Mouse (Mus musculus): ENCODE measurements at regions not wholly inside any gene's neighbourhood (a gene's known extent, or its start where the extent isn't known, plus 50 kb on each side); places are given as distances from the start of the nearest gene placed in this dataset.
A peak's percentile ranks its signal among the peaks of the same experiment; 100 is the strongest.

DNA sequence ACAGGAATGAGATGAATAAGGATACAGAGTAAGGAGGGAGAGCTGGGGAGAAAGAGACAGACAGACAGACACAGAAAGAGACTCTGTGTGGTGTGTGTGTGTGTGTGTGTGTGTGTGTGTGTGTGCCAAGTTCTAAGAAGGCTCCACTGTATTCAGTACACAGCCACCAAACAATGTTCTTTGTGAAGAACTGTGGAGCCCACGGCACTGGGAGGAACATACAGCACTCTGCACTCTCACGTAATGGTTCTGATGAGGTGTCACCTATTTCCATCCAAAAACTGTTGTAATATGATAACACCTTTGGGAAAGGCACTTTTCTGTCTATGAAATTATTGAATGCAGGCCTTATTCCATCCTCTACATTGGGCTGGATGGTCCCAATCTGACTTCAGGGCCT is 184.8 kb upstream of the Meox2 start:
- intact Hi-C loops (cut with DNase I) = no loop called here
- DNase-seq = no peak

DNA sequence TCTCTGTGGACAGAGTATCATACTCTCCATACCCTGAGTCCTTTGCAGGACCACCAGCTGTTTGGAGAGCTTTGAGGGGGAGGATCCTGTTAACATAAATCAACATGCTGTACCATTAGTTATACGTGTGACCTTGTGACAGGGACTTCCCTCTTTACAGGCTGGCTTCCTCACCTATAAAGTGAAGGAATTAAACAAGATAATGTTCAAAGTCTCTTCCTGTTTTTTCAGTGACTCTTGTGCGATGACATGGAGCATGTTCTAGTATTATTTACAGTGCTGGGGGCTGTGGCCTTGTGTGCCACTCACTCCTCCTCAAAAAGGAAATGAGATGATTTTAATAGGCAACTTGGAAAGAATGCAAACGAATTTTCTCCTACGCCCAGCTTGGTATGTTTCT is 182.1 kb upstream of the Meox2 start:
- DNase-seq = no peak
- intact Hi-C loops (cut with DNase I) = no loop called here

DNA sequence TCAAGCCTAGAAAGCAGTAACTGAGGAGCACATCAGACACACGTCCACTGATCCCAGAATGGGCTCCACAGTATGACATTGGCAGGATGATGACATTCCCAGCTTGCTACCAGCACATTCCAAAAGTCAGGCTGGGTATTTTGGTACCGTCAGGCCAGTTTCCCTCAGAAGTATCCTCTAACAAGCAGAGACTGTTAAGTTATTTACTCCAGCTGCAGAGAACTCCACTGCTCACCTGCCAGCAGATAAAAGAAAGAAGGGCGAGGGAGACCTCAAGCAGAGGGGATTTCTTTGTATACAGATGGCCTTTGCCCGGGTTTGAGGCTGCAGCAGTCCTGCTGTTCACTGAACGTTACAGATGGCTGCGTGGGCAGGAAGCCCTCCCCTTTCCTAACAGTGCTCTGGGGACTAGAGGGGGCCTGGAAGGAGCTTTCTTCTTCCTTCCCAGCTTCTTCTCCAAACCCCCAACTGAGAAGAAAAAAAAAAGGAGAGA is 175.2 kb upstream of the Meox2 start:
- intact Hi-C loops (cut with DNase I) = loop anchor here (2.0 to 5.0 kb wide), 3 partner anchors 14 to 216 kb away; no protein-coding TSS in a partner anchor

DNA sequence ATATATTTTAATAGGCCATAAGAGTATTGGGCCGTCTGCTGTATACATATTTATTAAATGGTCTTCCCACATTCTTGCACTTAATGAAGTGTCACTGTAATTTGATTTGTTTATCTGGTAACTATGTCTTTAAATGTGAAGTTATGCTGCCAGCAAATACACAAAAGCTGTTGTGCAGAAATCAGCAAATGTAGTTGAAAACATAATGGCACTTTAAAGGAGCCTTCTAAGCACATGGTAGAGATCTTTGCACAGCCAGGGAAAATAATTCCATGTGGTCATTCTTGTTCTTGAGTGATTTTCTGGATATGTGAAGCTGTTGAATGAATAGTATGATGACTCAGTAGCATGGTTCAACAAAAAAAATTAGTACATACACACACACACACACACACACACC is 164.4 kb upstream of the Meox2 start:
- DNase-seq = no peak
- intact Hi-C loops (cut with DNase I) = loop anchor here (10.0 kb wide), 2 partner anchors 161 to 559 kb away; partner anchors contain the start of genes D630036H23Rik, Ispd and Meox2

More for the DNA sequence above, 175.2 kb upstream of the Meox2 start:
- peak; percentile 27 to 40 for DNase-seq

DNA sequence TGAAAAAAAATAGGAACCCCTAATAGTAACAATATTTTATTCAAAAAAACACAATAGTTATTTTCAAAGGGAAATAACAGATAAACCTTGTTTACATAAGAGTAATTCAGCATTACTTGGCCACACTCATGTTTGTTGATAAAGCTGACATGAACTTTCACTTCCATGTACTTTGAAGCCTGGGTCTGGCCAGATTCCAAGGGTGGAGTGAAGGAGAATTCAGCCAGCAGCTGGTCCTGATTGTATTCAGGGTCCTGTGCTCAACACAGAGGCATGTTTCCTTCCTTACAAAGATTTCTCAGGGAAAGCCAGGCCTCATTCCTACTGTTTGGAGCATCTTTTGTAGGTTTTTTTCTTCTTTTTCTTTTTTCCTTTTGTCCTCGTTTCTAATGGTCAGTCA is 162.4 kb upstream of the Meox2 start:
- intact Hi-C loops (cut with DNase I) = loop anchor here (1.0 to 10.0 kb wide), 5 partner anchors 29 to 561 kb away; partner anchors contain the start of genes D630036H23Rik, Ispd and Meox2
- DNase-seq = peak; percentile 77 to 81

DNA sequence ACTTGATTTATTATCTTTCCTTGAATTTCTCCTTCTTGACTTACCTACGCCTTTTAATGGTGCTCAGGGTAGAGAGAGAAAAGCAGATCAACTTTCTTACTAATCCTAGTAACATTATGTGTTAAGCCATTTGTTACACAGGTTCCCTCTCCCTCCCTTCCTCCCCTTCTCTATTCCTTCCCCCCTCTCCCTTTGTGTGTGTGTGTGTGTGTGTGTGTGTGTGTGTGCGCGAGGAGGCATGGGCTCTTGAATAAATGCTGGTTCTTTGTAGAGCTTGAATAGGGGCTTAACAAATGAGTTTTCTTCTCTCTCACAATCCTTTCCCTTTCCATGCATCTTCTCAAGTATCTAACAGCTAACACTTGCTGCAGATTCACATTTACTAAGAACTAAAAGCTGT is 160.4 kb upstream of the Meox2 start:
- intact Hi-C loops (cut with DNase I) = loop anchor here (2.0 to 10.0 kb wide), 4 partner anchors 103 to 563 kb away; partner anchors contain the start of genes D630036H23Rik, Ispd and Meox2
- DNase-seq = no peak

DNA sequence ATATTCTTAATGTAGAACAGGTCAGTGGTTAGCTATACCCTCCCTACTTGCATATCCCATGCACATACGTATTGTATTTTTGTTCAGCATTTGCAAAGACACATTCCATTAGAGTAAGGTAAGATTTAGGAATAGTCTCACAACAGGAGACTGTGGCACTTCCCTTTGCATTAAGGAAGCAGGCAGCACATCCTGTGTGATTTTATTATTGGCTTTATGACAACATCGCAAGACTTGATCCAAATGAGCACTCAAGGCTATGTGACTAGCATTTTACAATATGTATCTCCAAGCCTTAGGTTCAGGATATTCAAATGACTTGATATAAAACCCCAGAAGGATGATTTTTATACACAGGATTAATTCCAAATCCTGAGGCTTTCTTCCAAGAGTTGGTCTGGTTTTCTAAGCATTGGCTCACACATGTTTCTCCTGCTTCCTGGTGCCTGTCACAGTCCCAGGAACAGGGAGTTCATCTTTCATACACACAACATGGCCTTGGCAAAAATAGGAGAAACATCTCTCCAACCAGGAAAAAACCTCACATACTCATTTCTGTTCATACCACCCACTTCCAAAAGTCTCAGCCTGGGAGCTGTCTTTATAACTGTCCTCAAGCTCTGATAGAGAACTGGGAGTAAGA is 159.1 kb upstream of the Meox2 start:
- intact Hi-C loops (cut with DNase I) = loop anchor here (2.0 to 10.0 kb wide), 3 partner anchors 102 to 564 kb away; partner anchors contain the start of genes D630036H23Rik, Ispd and Meox2

DNA sequence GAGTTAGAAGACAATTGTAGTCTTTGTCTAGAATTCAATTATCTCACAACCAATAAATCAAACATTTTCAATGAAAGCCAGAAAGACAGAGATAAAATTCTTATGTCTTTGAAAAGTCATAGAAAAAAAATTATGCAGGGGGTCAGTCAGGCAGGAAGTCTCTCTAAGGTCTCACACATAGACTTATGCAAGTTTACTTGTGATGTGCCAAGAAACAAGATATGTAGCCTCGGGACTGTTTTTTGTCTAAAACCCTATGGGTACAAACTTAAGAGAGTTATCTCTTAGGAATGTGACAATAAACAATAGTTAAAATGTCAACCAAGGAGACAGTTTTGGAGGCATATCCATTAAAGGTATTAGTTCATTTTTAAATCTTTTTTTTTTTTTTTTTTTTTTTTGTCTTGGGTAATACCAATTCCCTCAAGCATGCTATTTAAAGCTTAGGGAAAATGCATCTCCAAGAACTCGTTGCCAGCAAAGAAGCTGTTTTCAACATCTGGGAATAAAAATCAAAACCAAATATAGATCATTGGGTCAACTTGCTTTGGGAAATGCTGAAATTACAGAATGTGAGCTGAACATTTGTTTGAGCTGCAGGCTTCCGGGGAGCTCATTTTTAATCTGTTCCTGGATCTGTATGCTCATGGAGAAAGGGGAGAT is 133.8 kb upstream of the Meox2 start:
- intact Hi-C loops (cut with DNase I) = no loop called here

More for the DNA sequence above, 159.1 kb upstream of the Meox2 start:
- no peak for DNase-seq

DNA sequence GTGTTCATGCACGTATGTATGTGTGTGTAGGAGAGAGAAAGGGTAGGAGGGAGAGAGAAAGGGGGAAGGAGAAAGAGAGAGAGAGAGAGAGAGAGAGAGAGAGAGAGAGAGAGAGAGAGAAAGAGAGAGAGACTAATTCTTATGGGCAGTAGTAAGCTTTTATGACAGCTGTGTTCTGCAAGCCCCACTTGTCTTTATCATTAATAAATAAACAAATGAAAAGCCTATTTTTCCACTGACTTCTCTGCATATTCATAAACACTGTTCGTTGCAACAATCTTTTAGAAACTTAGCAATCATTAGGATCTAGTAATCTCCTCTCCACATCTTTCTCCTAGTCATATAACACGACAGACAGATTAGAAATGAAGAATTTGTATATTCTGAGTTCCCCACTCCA is 131.2 kb upstream of the Meox2 start:
- intact Hi-C loops (cut with DNase I) = no loop called here
- no peak for DNase-seq

More for the DNA sequence above, 133.8 kb upstream of the Meox2 start:
- DNase-seq = no peak

DNA sequence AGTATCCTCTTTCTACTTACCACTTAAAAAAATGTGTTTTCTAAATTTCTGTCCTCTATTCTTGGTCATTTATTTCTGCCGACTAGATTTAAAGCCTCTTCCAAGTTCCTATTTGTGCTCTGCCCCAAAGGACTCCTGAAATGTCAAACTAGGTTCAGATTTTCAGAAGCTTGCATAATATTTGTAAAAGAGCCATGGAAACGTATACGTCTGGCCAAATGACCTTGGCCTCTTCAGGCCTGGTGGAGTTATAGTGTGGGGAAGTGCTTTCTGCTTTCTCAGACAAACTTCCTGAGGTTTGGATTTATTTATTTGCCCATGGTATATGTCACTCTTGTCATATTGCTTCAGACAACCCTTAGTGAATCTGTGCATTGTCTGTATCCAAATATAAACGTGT is 117.2 kb upstream of the Meox2 start:
- intact Hi-C loops (cut with DNase I) = no loop called here
- DNase-seq = no peak

DNA sequence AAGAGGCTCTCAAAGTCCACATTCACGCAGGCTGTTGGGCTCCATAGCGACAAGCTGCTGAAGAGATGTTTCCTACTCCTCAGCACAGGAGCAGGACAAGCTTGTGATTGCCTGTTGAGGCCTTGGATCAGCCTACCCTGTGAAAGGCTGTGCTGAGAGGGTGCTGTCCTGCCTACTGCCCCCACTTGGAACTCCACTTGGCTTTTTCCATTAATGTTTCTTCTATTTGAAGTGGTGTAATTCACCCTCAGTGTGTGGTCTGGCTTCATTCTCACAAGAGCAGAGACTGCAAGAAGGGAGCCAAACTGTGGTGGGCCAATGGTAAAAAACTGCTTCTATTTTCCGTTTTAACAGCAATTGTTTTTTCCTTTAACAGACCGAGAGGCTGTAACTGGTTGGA is 116.4 kb upstream of the Meox2 start:
- DNase-seq = peak in 1 of 2 experiments; percentile 3
- intact Hi-C loops (cut with DNase I) = no loop called here

DNA sequence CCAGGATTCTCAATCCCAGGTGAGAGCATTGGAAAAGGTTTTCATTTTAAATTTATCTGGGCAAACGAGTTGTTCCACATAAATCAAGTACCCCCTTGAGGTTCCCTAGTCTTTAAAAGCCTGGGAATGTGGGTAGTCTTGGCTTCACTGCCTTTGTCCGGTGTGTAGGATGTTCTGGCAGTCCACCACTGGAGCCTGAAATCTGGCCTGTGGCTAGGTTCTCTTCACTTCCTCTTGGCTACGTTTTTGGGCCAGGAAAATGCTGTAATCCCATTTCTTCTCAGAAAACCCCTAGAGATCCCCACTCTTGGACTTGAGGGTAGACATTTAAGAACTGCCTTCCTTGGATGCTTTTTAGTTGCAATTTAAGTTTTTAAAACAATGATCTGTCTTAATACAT is 106.9 kb upstream of the Meox2 start:
- intact Hi-C loops (cut with DNase I) = no loop called here

DNA sequence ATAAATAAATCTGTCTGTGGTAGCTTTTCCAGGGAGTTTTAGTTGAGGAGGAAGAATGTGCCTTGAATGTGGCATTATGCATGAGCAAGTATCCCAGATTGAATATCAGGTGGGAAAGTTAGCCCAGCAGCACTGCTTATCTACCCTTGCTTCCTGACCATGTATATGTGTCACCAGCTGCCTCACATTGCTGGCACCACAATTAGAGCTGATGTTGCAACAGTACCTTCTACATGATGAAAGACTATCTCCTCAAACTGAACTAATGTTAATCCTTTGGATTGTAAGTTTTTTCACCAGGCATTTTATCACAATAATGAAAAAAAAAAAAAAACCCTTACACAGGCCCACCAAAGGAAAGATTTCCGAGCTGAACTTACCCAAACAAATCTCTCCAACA is 103.1 kb upstream of the Meox2 start:
- DNase-seq = no peak
- intact Hi-C loops (cut with DNase I) = no loop called here

More for the DNA sequence above, 106.9 kb upstream of the Meox2 start:
- DNase-seq = no peak

DNA sequence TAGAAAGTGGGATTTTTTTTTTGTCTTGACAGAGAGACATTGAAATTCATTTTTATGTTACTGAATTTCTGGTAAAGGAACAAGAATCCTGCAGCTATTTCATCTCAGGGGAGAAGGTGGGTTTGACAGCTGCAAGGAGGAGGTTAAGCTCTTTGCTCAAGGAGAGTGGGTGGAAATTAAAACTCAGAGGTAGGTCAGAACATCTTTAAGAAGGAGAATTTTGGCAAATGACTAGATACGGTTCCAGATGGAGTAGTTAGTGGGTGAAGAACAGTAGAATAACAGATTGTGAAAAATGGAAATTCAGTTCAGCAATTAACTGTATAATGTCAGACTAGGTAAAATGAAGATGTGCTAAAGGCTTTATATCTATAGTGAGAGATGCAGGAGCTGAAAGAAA is 98.0 kb upstream of the Meox2 start:
- intact Hi-C loops (cut with DNase I) = loop anchor here (5.0 kb wide), 1 partner anchor 78 kb away; no protein-coding TSS in a partner anchor
- DNase-seq = no peak

DNA sequence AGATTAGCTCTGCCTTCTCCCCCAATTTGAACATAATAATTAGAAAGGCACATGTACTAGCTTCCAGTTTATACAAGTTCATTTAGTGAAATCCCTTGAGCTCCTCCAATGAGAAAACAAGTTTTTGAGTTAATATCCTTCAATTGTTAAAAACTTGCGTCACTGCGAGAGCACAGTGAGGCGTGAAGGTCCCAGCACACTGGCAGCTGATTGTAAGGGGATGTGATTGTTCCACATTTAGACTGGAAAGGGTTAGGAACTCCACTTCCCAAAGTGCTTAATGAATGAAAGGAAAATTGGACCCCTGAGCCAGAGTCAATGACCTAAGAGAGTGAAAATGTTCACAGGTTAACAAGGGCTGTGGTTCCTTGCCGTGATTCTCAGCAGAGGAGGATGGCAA is 93.9 kb upstream of the Meox2 start:
- intact Hi-C loops (cut with DNase I) = loop anchor here (1.0 to 5.0 kb wide), 4 partner anchors 68 to 234 kb away; no protein-coding TSS in a partner anchor

DNA sequence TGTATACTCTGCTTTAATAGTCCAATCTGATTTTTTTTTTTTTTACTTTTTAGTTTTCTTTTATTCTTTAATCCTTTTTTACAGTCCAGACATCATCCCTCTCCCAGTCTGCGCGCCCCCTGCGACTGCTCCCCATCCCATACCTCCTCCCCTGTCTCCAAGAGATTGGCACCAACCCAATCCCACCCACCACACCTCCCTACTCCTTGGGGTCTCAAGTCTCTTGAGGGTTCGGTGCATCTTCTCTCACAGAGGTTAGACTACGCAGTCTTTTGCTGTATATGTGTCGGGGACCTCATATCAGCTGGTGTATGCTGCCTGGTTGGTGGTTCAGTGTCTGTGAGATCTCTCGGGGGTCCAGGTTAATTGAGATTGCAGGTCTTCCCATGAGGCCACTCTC is 93.4 kb upstream of the Meox2 start:
- peak in 1 of 2 experiments; percentile 7 for DNase-seq

More for the DNA sequence above, 93.9 kb upstream of the Meox2 start:
- peak in 1 of 2 experiments; percentile 9 for DNase-seq

DNA sequence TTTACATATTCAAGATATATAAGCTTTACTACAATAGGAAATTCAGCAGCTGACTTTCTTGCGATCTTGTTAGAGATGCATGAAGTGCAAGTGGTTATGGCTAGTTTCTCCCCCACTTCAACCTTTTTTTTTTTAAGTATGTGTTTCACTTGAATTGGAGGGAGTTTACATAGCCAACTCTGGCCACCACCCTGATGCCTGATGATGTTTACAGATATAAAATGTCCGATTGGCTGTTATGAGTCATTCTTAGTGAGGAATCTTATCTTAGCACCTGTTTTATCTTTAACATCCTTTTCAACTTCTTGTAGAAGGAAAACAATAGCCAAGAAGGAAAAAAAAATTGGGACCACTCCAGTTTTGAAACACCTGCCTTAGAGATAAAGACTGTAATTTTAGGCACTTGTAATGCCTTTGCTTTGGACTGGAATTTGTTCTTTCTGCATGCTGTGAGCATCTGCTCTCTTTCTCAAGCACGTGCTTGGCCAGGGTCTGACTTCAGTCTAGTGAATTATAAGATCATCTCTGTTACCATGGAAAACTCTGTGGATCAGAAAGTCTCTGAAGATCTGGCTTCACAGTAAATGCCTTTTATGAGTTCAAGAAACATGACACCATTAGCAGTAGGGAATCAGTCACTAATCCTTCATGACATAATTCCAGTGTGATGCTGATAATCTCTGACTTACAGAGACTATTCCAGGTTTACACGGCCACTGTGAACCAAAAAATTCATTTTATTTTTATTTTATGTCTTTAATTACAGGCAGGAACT is 92.7 kb upstream of the Meox2 start:
- intact Hi-C loops (cut with DNase I) = loop anchor here (1.0 to 2.0 kb wide), 4 partner anchors 35 to 297 kb away; no protein-coding TSS in a partner anchor
- DNase-seq = peak in 1 of 2 experiments; percentile 8

More for the DNA sequence above, 93.4 kb upstream of the Meox2 start:
- intact Hi-C loops (cut with DNase I) = loop anchor here (1.0 to 5.0 kb wide), 6 partner anchors 35 to 297 kb away; no protein-coding TSS in a partner anchor

DNA sequence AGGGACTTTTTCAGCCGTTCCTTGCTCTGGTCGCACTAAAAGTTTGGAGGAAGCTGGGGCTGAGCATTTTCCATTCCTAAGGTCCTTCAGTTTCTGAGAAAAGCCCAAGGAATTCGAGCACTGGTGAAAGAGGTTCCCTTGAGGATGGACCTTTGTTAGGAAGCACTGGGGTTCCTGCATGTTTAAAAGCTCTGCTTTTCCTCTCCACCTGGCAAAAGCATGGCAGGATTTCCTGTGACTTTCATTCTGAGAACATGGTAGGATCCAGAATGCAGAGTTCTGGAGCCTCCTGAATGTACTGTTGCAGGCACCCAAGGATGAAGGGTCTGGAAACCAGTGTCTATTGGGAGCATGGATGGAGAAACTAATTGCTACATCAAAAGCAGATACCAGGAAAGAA is 61.1 kb upstream of the Meox2 start:
- peak; percentile 7 to 27 for DNase-seq
- intact Hi-C loops (cut with DNase I) = no loop called here

DNA sequence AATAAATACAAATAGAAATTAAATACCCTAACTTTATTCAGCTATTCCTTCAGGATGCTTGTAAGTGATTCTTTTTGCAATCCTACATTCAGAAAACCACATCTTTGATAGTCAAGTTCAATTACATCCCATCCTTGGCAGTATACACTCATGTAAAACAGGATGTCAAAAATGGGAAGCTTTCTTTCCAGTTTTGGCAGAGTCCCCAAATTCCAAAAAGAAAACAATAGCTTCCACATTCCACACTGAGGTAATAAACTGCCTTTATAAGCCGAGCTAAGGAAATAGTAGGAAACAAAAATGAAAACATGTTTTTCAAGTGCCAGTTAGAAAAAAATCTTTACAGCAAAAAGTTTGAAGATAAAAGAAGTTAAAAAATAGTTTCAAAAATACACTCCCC is 57.7 kb upstream of the Meox2 start:
- intact Hi-C loops (cut with DNase I) = loop anchor here (1.0 to 2.0 kb wide), 3 partner anchors 35 to 102 kb away; no protein-coding TSS in a partner anchor
- DNase-seq = no peak

DNA sequence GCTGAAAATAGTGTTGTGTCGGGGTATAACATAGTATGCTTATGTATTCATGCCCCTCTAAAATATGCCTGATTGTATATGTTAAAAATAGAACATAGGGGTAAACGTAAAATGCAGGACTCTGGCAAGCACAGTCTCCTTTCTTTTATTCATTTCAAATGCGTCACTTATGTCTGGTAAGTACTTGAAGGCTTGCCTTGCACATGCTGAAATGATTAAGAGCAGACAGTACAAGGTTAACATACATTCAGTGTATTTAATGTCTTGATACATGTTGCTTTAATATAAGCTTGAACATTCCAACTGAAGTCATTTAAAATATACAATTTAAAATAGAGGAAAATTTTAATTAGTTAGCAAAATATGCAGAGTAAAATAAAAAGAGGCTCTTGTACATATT is 50.9 kb upstream of the Meox2 start:
- intact Hi-C loops (cut with DNase I) = no loop called here
- no peak for DNase-seq

Data from heart, postnatal 36 days (tissue).